Mouse (Mus musculus) neural tube, embryonic 15.5 days (tissue): Measurements from ENCODE around the gene Fgd2. TPM values are rescaled to one million over a fixed set of nuclear protein-coding genes. Genes with fewer than 3 reads are reported as not detected.

Experiments
- ATAC-seq: fragments of 200-750 bp; cut with Nextera tagmentation; 2 replicates; pipeline ENCODE4 v1.8.0; 2017; ENCODE audit warnings: mild to moderate bottlenecking, moderate TSS enrichment, moderate library complexity; ENCODE audit not compliant: low FRiP score
- H3K27ac ChIP-seq: fragments of 300-500 bp; sonication (generic); replicated peaks from 2 replicates; pipeline ENCODE4 v1.5.1; 2015; ENCODE audit warnings: mild to moderate bottlenecking, inconsistent platforms
- H3K27me3 ChIP-seq: fragments of 300-500 bp; sonication (generic); replicated peaks from 2 replicates; pipeline ENCODE4 v1.6.1; 2015; ENCODE audit warnings: inconsistent platforms
- H3K36me3 ChIP-seq: fragments of 300-500 bp; sonication (generic); 2 replicates; pipeline ENCODE4 v1.6.1; 2015; ENCODE audit warnings: inconsistent platforms
- H3K4me1 ChIP-seq: fragments of 300-500 bp; sonication (generic); 2 replicates; pipeline ENCODE4 v1.6.1; 2015; ENCODE audit warnings: inconsistent platforms
- H3K4me2 ChIP-seq: fragments of 300-500 bp; sonication (generic); 2 replicates; pipeline ENCODE4 v1.6.1; 2015; ENCODE audit warnings: inconsistent platforms, mild to moderate bottlenecking, moderate library complexity
- H3K4me3 ChIP-seq: fragments of 300-500 bp; sonication (generic); replicated peaks from 2 replicates; pipeline ENCODE4 v1.5.1; 2015; ENCODE audit warnings: mild to moderate bottlenecking, inconsistent platforms
- H3K9ac ChIP-seq: fragments of 300-500 bp; sonication (generic); replicated peaks from 2 replicates; pipeline ENCODE4 v1.6.1; 2015; ENCODE audit warnings: mild to moderate bottlenecking, inconsistent platforms
- H3K9me3 ChIP-seq: fragments of 300-500 bp; sonication (generic); replicated peaks from 2 replicates; pipeline ENCODE4 v1.6.1; 2016; ENCODE audit warnings: inconsistent platforms
- WGBS: fragments of 180-500 bp; shearing (Covaris S2); methylation state at CpG from one replicate; pipeline ENCODE4 v1.1.7; 2015; ENCODE audit warnings: mixed read lengths; 5-methylcytosine and 5-hydroxymethylcytosine counted together
- polyA plus RNA-seq: library from polyadenylated mRNA; unstranded; fragments of >200 nt; fragmentation: Nextera tagmentation; extraction: Ambion mirVana; gene quantifications from 2 replicates; pipeline ENCODE4 v1.2.1, GENCODE M21; 2015

Fgd2 gene
- polyA plus RNA-seq, 1 experiment from 2014 or later, result 3.7 TPM

GRCm38 (mm10) chr17:29339170-29339768 lies 21.4 kb upstream of the Fgd2 start:
- Histone ChIP-seq H3K4me1 (peaks cover 51% of the 10 kb centered on the region), H3K4me3 (no peak overlapping the region), H3K27me3 (no peaks in the 10 kb centered on the region), H3K27ac (peak overlapping the region; percentile 69), H3K9ac (peak overlapping the region; percentile 14; the same call in 1 of the 2 replicates), H3K4me2 (no peak overlapping the region), H3K36me3 (peaks cover 75% of the 10 kb centered on the region), H3K9me3 (no peaks in the 10 kb centered on the region)
- ATAC-seq, result no peak
- 81% methylated on average over 11 of the region's 11 CpGs for WGBS

DNA sequence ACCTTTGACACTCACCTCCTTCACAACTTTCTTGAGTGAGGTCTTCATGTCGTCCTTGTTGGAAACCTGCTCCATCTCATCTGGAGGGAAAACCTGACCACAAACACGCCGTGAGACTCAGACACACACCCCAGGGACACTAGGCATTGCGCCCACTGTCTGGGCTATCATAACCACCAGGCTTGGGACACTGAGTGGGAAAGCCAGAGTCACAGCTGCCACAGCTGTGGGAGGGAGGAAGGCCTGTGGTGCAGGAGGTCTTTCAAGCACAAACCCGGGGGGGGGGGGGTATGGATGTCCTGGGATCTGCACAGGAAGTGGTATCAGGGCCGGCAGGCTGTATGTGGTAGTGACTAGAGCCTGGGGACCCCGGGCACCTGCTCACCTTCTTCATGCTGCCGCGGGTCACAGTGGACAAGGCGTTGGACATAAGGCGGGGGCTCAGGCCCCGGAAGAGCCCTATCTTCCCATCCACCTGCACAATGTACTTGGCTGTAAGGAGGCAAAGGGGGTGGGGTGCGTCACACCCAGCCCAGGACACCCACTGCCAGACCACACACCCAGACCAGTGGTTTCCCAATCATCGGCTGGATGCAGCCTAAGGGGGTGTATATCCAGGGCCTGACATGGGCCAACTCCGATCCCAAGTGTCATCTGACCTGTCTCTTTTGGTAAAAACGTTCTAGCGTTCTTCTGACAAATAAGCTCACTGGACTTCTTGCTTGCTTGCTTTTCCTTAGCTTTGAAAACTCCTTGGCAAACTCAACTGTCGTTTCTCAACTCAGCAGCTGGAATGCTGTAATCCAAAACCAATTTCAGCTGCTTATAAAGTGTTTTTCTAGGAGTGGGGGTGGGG lies 20.1 kb upstream of the Fgd2 start:
- Histone ChIP-seq H3K9me3 (no peaks in the 10 kb centered on the region), H3K4me3 (no peak overlapping the region), H3K4me1 (peaks cover 59% of the 10 kb centered on the region), H3K36me3 (peaks cover 66% of the 10 kb centered on the region), H3K9ac (no peak overlapping the region), H3K27me3 (no peaks in the 10 kb centered on the region), H3K4me2 (no peak overlapping the region), H3K27ac (0 out of 2 replicates have a peak overlapping the region, but pooled peaks have one; percentile 69)
- WGBS, result 85% methylated on average over 18 of the region's 18 CpGs
- ATAC-seq, result no peak

GRCm38 (mm10) chr17:29341591-29342003 lies 19.1 kb upstream of the Fgd2 start:
- no peaks in the 10 kb centered on the region for H3K27me3 ChIP-seq
- H3K4me3 ChIP-seq, result no peak overlapping the region
- 0 out of 2 replicates have a peak overlapping the region, but pooled peaks have one; percentile 6 for H3K4me2 ChIP-seq
- no peaks in the 10 kb centered on the region for H3K9me3 ChIP-seq
- H3K27ac ChIP-seq, result peak overlapping the region; percentile 74
- ATAC-seq, result peak; percentile 28; the same call in 1 of the 2 replicates
- peaks cover 57% of the 10 kb centered on the region for H3K36me3 ChIP-seq
- H3K9ac ChIP-seq, result 0 out of 2 replicates have a peak overlapping the region, but pooled peaks have one; percentile 7
- WGBS, result 24% methylated on average over 9 of the region's 9 CpGs
- H3K4me1 ChIP-seq, result peaks cover 69% of the 10 kb centered on the region

GRCm38 (mm10) chr17:29342010-29342910 lies 18.5 kb upstream of the Fgd2 start:
- Histone ChIP-seq H3K9ac (0 out of 2 replicates have a peak overlapping the region, but pooled peaks have one; percentile 3), H3K4me3 (no peak overlapping the region), H3K4me1 (peaks cover 70% of the 10 kb centered on the region), H3K4me2 (no peak overlapping the region), H3K9me3 (no peaks in the 10 kb centered on the region), H3K27me3 (no peaks in the 10 kb centered on the region), H3K27ac (peak overlapping the region; percentile 74), H3K36me3 (peaks cover 50% of the 10 kb centered on the region)
- ATAC-seq, result no peak
- 57% methylated on average over 13 of the region's 13 CpGs for WGBS

DNA sequence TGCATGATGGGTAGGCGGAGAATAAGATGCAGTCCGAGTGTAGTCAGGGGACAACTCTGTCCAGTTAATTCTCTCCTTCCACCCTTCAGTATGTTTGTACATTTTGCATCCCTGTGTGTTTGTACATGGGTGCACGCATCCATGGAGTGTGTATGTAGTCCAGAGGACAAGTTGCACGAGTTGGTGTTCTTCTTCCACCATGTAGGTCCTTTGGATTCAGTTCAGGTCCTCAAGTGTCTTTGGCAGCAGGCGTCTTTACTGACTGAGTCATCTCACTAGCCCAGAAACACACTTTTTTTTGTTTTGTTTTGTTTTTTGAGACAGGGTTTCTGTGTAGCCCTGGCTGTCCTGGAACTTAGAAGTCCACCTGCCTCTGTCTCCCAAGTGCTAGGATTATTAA lies 17.5 kb upstream of the Fgd2 start:
- Histone ChIP-seq H3K27ac (no peak overlapping the region), H3K27me3 (no peaks in the 10 kb centered on the region), H3K36me3 (peaks cover 42% of the 10 kb centered on the region), H3K4me2 (no peak overlapping the region), H3K9ac (no peak overlapping the region), H3K4me3 (no peak overlapping the region), H3K4me1 (peaks cover 70% of the 10 kb centered on the region), H3K9me3 (no peaks in the 10 kb centered on the region)
- ATAC-seq, result no peak
- WGBS, result 91% methylated on average over 5 of the region's 5 CpGs

DNA sequence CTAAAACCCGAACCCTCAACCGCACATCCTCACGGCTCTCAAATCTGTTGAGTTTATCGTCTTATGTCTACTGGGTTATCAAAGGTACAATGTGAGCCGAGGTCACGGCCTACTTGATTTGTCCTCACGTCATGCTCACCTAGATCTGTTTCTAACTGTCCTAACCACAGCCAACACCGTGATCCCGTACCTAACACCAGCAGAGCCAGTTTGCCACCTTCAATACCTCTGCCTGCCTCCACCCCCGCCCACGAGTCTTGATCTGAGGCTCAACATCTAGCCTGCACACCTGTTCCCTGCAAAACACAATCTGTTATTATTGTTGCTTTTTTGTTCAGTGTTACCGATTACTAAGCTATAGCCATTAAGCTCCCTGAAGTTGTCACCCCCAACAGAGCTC lies 15.4 kb upstream of the Fgd2 start:
- H3K4me3 ChIP-seq, result peak overlapping the region; percentile 89; the same call in 1 of the 2 replicates
- H3K4me2 ChIP-seq, result peak overlapping the region; percentile 69
- H3K9me3 ChIP-seq, result no peaks in the 10 kb centered on the region
- peaks cover 22% of the 10 kb centered on the region for H3K36me3 ChIP-seq
- no peaks in the 10 kb centered on the region for H3K27me3 ChIP-seq
- no peak overlapping the region; the same call in 1 of the 2 replicates for H3K27ac ChIP-seq
- H3K9ac ChIP-seq, result peak overlapping the region; percentile 90; the same call in 1 of the 2 replicates
- peaks cover 53% of the 10 kb centered on the region for H3K4me1 ChIP-seq
- 96% methylated on average over 12 of the region's 12 CpGs for WGBS
- no peak for ATAC-seq

DNA sequence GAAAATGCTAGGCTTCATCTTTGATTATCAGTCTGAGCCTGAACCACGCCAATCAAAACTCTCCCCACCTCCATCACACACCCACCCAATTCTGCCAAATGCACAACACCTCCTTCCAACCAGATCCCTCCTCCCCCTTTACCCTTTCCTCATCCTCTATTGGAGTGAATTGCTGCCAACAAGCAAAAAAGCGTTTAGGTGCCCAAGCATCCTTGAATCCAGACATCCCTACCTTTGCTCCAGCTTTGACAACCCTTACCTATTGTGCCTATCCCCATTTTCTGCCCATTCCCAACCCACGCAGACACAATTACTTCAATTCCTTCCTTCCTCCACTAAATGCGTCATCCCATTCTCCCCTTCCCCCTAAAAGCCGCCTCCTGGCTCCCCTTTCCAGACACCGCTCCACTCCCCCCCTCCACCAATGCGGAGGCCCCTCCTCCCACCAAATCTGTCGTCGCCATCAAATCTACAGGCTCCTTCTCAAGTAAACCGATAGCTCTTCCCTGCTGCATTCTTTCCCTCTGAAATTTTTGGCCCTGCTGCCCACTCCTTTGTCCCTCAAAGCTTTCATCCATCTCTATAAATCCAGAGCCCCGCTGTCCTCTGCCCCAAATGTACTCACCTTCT lies 14.1 kb upstream of the Fgd2 start:
- Histone ChIP-seq H3K4me2 (peak overlapping the region; percentile 69), H3K4me3 (peak overlapping the region; percentile 89), H3K9me3 (no peaks in the 10 kb centered on the region), H3K9ac (peak overlapping the region; percentile 90), H3K36me3 (peaks cover 20% of the 10 kb centered on the region), H3K27me3 (no peaks in the 10 kb centered on the region), H3K4me1 (peaks cover 44% of the 10 kb centered on the region), H3K27ac (peak overlapping the region; percentile 89)
- 2% methylated on average over 11 of the region's 11 CpGs for WGBS
- peak; percentile 22; the same call in 1 of the 2 replicates for ATAC-seq

DNA sequence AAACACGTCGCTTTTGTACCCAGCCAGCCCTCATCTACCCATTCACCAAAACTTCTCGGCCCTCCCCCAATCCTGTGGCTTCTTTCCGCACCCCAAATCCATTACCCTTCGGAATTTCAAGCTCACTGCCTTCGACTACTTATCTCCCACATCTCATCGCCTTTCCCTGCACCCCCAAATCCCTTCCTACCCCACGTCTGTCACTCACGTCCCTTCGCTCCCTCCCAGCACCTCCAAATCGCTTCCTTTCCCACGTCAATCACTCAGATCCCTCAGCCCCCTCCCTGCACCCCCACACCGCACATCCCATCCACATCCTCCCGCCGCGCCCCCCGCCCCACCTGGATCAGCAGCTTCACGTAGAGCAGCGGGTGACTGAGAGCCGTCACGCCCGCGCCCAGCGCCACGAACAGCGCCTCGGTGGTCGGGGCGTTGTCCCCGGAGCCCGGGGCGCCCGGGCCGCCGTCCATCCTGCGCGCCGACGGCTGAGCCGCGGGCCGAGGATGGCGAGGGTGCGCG lies 13.5 kb upstream of the Fgd2 start:
- Histone ChIP-seq H3K4me2 (peak overlapping the region; percentile 69), H3K4me1 (peaks cover 38% of the 10 kb centered on the region), H3K27me3 (no peaks in the 10 kb centered on the region), H3K27ac (peak overlapping the region; percentile 89), H3K9me3 (no peaks in the 10 kb centered on the region), H3K36me3 (peaks cover 20% of the 10 kb centered on the region), H3K4me3 (peak overlapping the region; percentile 89), H3K9ac (peak overlapping the region; percentile 90)
- ATAC-seq, result peak; percentile 68
- under 1% methylated on average over 44 of the region's 45 CpGs for WGBS

DNA sequence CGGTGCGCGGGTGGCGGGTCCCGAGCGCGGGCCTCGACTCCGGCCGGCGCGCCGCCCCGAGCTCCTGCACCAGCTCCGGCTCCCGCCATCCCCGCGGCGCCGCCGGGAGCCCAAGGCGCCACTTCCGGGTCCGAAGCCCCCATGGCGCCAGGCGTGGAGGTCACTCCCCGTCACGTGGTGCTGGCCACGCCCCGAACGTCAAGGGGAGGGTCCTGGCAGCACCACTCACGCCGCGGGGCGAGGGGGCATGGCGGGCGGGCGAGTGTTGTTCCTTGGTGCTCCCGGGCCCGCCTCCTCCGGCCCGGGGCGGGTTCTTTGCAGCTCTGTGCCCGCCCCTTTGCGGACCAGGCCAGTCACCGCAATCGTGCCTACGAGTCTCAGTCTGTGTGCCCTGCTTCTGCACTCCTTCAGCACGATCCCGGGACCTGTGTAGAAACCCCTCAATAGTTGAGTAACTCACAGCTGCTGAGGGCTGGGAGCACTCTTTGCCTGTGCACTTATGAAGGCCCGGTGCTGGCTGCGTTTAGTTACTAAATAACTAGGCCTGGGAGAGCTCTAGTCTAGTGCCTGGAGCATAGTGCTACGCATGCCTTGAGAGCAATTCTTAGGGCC lies 13.0 kb upstream of the Fgd2 start, which contains the start of gene Mtch1:
Mtch1 (minus strand) TSS at position 290 of the 612 bp plus-strand sequence.
- H3K27ac ChIP-seq, result peak within 1 kb of the TSS; percentile 89
- no peaks in the 10 kb centered on the region for H3K27me3 ChIP-seq
- peaks cover 33% of the 10 kb centered on the region for H3K4me1 ChIP-seq
- WGBS, result 1% methylated on average over 52 of the region's 53 CpGs
- peak within 1 kb of the TSS; percentile 90 for H3K9ac ChIP-seq
- peak within 1 kb of the TSS; percentile 69 for H3K4me2 ChIP-seq
- H3K4me3 ChIP-seq, result peak within 1 kb of the TSS; percentile 89
- ATAC-seq, result peak; percentile 94
- H3K9me3 ChIP-seq, result no peaks in the 10 kb centered on the region
- peaks cover 16% of the 10 kb centered on the region for H3K36me3 ChIP-seq

DNA sequence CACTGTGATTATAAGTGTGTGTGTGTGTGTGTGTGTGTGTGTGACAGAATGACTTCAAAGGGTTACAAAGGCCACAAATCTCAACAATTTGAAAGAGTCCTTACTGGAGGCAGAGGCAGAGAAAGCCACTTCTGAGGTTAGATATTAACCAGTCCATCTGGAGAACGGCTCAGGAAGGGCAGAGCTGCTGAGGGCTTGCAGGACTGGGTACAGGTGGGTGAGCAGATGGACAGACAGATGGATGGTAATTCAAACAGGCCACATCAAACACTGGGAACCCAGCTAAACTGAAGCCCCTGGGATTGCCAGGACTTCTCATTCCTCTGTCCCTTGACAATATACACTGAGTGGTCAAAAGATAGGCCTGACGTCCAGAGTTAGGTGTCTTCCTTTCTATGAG lies 11.7 kb upstream of the Fgd2 start:
- Histone ChIP-seq H3K27ac (no peak overlapping the region; the same call in 1 of the 2 replicates), H3K4me1 (peaks cover 28% of the 10 kb centered on the region), H3K9ac (no peak overlapping the region), H3K36me3 (peaks cover 4% of the 10 kb centered on the region; the same call in 1 of the 2 replicates), H3K9me3 (no peaks in the 10 kb centered on the region), H3K27me3 (no peaks in the 10 kb centered on the region), H3K4me2 (no peak overlapping the region), H3K4me3 (no peak overlapping the region)
- no peak for ATAC-seq
- 59% methylated on average over 2 of the region's 2 CpGs for WGBS
